Mouse (Mus musculus): ENCODE measurements around the gene Tshb. TPM values are rescaled to one million over a fixed set of nuclear protein-coding genes. Genes with fewer than 3 reads are reported as not detected.

Tshb gene
- polyA plus RNA-seq, 1 experiment = not detected

DNA sequence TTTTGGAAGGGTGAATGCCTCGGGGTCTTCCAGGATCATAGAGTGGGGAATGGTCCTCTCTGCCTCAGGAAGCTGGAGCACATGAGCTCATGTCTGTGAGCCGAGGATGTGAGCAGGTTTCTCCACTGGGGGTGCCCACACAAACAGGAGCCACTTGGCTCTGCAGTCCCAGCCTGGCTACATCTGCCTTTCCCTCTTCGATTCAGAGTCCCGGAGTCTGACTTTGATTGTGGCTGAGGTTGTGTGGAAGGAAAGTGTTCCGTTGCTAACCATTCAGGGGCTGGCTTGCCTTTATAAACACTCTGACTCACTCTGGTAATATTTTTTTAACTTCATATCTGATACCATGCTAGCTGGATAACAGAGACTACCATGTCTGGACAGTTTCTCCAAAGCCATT is 30.1 kb downstream of the Tshb start:
- TF ChIP-seq TAL1 (IDR thresholded peaks at IDR 0.05; ENCODE audit: low read length) = no peak
- no peak for TF ChIP-seq GATA1 (IDR thresholded peaks at IDR 0.05; ENCODE audit: low read length)
- H3K27me3 ChIP-seq (ENCODE audit: control insufficient read depth) = no peaks in the 10 kb centered on the region
- no peaks in the 10 kb centered on the region for H3K36me3 ChIP-seq (ENCODE audit: control insufficient read depth)
- no peaks in the 10 kb centered on the region for H3K4me1 ChIP-seq (ENCODE audit: control insufficient read depth)
- no peak overlapping the region for H3K4me3 ChIP-seq (replicated peaks)
- H3K9me3 ChIP-seq (ENCODE audit: control insufficient read depth, low read length) = no peaks in the 10 kb centered on the region

DNA sequence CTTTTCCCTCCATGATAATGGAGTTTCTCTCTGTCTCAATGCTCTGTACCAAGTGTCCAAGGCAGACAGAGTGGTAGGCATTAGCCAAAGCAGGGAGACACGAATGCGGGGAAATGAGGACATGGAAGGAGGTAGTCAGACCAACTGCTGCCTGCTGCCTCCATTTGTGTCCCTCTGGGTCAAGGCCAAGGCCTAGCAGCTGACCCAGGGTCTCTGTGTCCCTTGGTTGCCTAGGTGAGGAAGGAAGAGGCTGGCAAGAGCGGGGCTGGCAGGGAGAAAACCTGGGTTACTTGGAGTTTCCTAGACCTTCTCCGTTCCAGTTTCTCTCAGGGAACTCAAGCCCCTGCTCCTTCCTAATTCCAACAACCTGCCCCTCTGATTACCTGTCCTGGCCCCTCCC is 30.5 kb downstream of the Tshb start:
- no peaks in the 10 kb centered on the region for H3K4me1 ChIP-seq (ENCODE audit: control insufficient read depth)
- TF ChIP-seq TAL1 (IDR thresholded peaks at IDR 0.05; ENCODE audit: low read length) (no peak), GATA1 (IDR thresholded peaks at IDR 0.05; ENCODE audit: low read length) (no peak)
- H3K36me3 ChIP-seq (ENCODE audit: control insufficient read depth) = no peaks in the 10 kb centered on the region

GRCm38 (mm10) chr3:102751536-102751935 is 31.0 kb downstream of the Tshb start:
- Histone ChIP-seq H3K4me3 (replicated peaks) (no peak overlapping the region), H3K36me3 (ENCODE audit: control insufficient read depth) (no peaks in the 10 kb centered on the region), H3K9me3 (ENCODE audit: control insufficient read depth, low read length) (no peaks in the 10 kb centered on the region), H3K4me1 (ENCODE audit: control insufficient read depth) (no peaks in the 10 kb centered on the region), H3K27me3 (ENCODE audit: control insufficient read depth) (no peaks in the 10 kb centered on the region)
- TF ChIP-seq GATA1 (IDR thresholded peaks at IDR 0.05; ENCODE audit: low read length) (no peak), TAL1 (IDR thresholded peaks at IDR 0.05; ENCODE audit: low read length) (no peak)

More for the DNA sequence above, 30.5 kb downstream of the Tshb start:
- Histone ChIP-seq H3K4me3 (replicated peaks) (no peak overlapping the region), H3K9me3 (ENCODE audit: control insufficient read depth, low read length) (no peaks in the 10 kb centered on the region), H3K27me3 (ENCODE audit: control insufficient read depth) (no peaks in the 10 kb centered on the region)

- Histone ChIP-seq H3K36me3 (ENCODE audit: control insufficient read depth) (no peaks in the 10 kb centered on the region), H3K4me1 (ENCODE audit: control insufficient read depth) (no peaks in the 10 kb centered on the region), H3K27me3 (ENCODE audit: control insufficient read depth) (no peaks in the 10 kb centered on the region), H3K4me3 (replicated peaks) (no peak overlapping the region), H3K9me3 (ENCODE audit: control insufficient read depth, low read length) (no peaks in the 10 kb centered on the region)
- TF ChIP-seq TAL1 (IDR thresholded peaks at IDR 0.05; ENCODE audit: low read length) (no peak), GATA1 (IDR thresholded peaks at IDR 0.05; ENCODE audit: low read length) (no peak)
Measured at GRCm38 (mm10) chr3:102751136-102751535, 31.4 kb downstream of the Tshb start.

GRCm38 (mm10) chr3:102748686-102749085 is 33.8 kb downstream of the Tshb start:
- Histone ChIP-seq H3K27me3 (ENCODE audit: control insufficient read depth) (no peaks in the 10 kb centered on the region), H3K9me3 (ENCODE audit: control insufficient read depth, low read length) (no peaks in the 10 kb centered on the region), H3K4me3 (replicated peaks) (no peak overlapping the region), H3K36me3 (ENCODE audit: control insufficient read depth) (no peaks in the 10 kb centered on the region), H3K4me1 (ENCODE audit: control insufficient read depth) (no peaks in the 10 kb centered on the region)
- no peak for TF ChIP-seq TAL1 (IDR thresholded peaks at IDR 0.05; ENCODE audit: low read length)
- TF ChIP-seq GATA1 (IDR thresholded peaks at IDR 0.05; ENCODE audit: low read length) = no peak

GRCm38 (mm10) chr3:102748038-102748437 is 34.5 kb downstream of the Tshb start:
- H3K27me3 ChIP-seq (ENCODE audit: control insufficient read depth) = no peaks in the 10 kb centered on the region

GRCm38 (mm10) chr3:102746174-102746573 is 36.3 kb downstream of the Tshb start:
- Histone ChIP-seq H3K4me1 (ENCODE audit: control insufficient read depth) (no peaks in the 10 kb centered on the region), H3K4me3 (replicated peaks) (no peak overlapping the region), H3K27me3 (ENCODE audit: control insufficient read depth) (no peaks in the 10 kb centered on the region), H3K9me3 (ENCODE audit: control insufficient read depth, low read length) (no peaks in the 10 kb centered on the region), H3K36me3 (ENCODE audit: control insufficient read depth) (no peaks in the 10 kb centered on the region)
- TF ChIP-seq GATA1 (IDR thresholded peaks at IDR 0.05; ENCODE audit: low read length) = no peak
- no peak for TF ChIP-seq TAL1 (IDR thresholded peaks at IDR 0.05; ENCODE audit: low read length)

More at GRCm38 (mm10) chr3:102748038-102748437, 34.5 kb downstream of the Tshb start:
- Histone ChIP-seq H3K4me1 (ENCODE audit: control insufficient read depth) (no peaks in the 10 kb centered on the region), H3K4me3 (replicated peaks) (no peak overlapping the region), H3K9me3 (ENCODE audit: control insufficient read depth, low read length) (no peaks in the 10 kb centered on the region), H3K36me3 (ENCODE audit: control insufficient read depth) (no peaks in the 10 kb centered on the region)
- TF ChIP-seq TAL1 (IDR thresholded peaks at IDR 0.05; ENCODE audit: low read length) = no peak
- no peak for TF ChIP-seq GATA1 (IDR thresholded peaks at IDR 0.05; ENCODE audit: low read length)

DNA sequence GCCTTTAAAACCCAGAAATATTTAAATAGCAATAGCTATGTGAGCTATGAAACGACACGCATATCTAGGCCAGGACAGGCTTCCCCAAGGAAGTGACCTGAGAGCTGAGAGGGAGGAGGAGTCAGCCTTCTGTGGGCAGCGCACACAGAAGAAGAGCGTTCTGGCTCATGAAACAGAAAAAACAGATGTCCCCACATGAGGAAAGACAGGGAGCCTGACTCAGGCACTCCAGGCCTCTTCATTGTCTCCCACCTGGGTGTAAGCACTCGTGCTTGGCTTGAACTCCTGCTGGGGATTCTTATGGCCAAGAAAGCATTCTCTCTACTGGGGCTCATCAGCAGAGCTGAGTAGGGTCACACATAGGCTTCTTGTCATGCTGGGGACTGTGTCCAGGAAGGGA is 37.9 kb downstream of the Tshb start:
- H3K9me3 ChIP-seq (ENCODE audit: control insufficient read depth, low read length) = no peaks in the 10 kb centered on the region
- H3K36me3 ChIP-seq (ENCODE audit: control insufficient read depth) = no peaks in the 10 kb centered on the region
- H3K4me1 ChIP-seq (ENCODE audit: control insufficient read depth) = no peaks in the 10 kb centered on the region
- no peak overlapping the region for H3K4me3 ChIP-seq (replicated peaks)
- TF ChIP-seq TAL1 (IDR thresholded peaks at IDR 0.05; ENCODE audit: low read length) (no peak), GATA1 (IDR thresholded peaks at IDR 0.05; ENCODE audit: low read length) (no peak)
- H3K27me3 ChIP-seq (ENCODE audit: control insufficient read depth) = no peaks in the 10 kb centered on the region

- TF ChIP-seq GATA1 (IDR thresholded peaks at IDR 0.05; ENCODE audit: low read length) = no peak
- no peak for TF ChIP-seq TAL1 (IDR thresholded peaks at IDR 0.05; ENCODE audit: low read length)
- Histone ChIP-seq H3K4me3 (replicated peaks) (no peak overlapping the region), H3K36me3 (ENCODE audit: control insufficient read depth) (no peaks in the 10 kb centered on the region), H3K27me3 (ENCODE audit: control insufficient read depth) (no peaks in the 10 kb centered on the region), H3K4me1 (ENCODE audit: control insufficient read depth) (no peaks in the 10 kb centered on the region), H3K9me3 (ENCODE audit: control insufficient read depth, low read length) (no peaks in the 10 kb centered on the region)
Measured at GRCm38 (mm10) chr3:102743781-102744471, 38.6 kb downstream of the Tshb start.

GRCm38 (mm10) chr3:102743202-102743601 is 39.3 kb downstream of the Tshb start:
- H3K4me1 ChIP-seq (ENCODE audit: control insufficient read depth) = no peaks in the 10 kb centered on the region
- H3K4me3 ChIP-seq (replicated peaks) = no peak overlapping the region

More at GRCm38 (mm10) chr3:102743202-102743601, 39.3 kb downstream of the Tshb start:
- no peaks in the 10 kb centered on the region for H3K9me3 ChIP-seq (ENCODE audit: control insufficient read depth, low read length)
- H3K27me3 ChIP-seq (ENCODE audit: control insufficient read depth) = peaks cover 5% of the 10 kb centered on the region
- no peaks in the 10 kb centered on the region for H3K36me3 ChIP-seq (ENCODE audit: control insufficient read depth)
- TF ChIP-seq GATA1 (IDR thresholded peaks at IDR 0.05; ENCODE audit: low read length) (no peak), TAL1 (IDR thresholded peaks at IDR 0.05; ENCODE audit: low read length) (no peak)
